Mouse (Mus musculus) erythroblast, adult 5-6 weeks (primary cell): ENCODE results near the gene Pgap3. TPM values are rescaled to one million over a fixed set of nuclear protein-coding genes. Genes with fewer than 3 reads are reported as not detected.
"Not testable (repeated sequence)": the region's sequence is repeated elsewhere in the genome, so short reads cannot be mapped to it uniquely, and the experiment has no call there.

ENCODE experiments used
- ATAC-seq: replicated peaks from 2 replicates; pipeline ENCODE4 v1.8.0; 2016; ENCODE audit warnings: moderate number of reproducible peaks, mild to moderate bottlenecking, moderate TSS enrichment, inconsistent platforms; ENCODE audit not compliant: poor library complexity, low FRiP score, severe bottlenecking
- total RNA-seq, 2 experiments: library from RNA; stranded (forward) in 1 of 2; stranded (reverse) in 1 of 2; fragments of 150-400 nt in 1 of 2; fragments of 200-764, 138-1000 nt in 1 of 2; gene quantifications; 2 replicates each; pipeline versions ENCODE4 v1.2.3 to v1.2.4; 2015 to 2017; ENCODE audit warnings: low replicate concordance in 2 of 2

Pgap3 gene
- total RNA-seq, 2 experiments from 2014 or later, result not detected

- ATAC-seq, result no peak
Measured at GRCm38 (mm10) chr11:98384721-98385637, 15.3 kb downstream of the Pgap3 start.

- no peak for ATAC-seq
Measured at GRCm38 (mm10) chr11:98384216-98384615, 16.1 kb downstream of the Pgap3 start.

- no peak for ATAC-seq
Measured at GRCm38 (mm10) chr11:98383261-98384030, 16.8 kb downstream of the Pgap3 start, which contains the start of gene Tcap. Gene Tcap (plus strand): TSS chr11:98383811.

- ATAC-seq, result not testable (repeated sequence)
Measured at GRCm38 (mm10) chr11:98382405-98382804, 17.9 kb downstream of the Pgap3 start.

GRCm38 (mm10) chr11:98381651-98382050 lies 18.6 kb downstream of the Pgap3 start:
- ATAC-seq, result no peak

GRCm38 (mm10) chr11:98380106-98380505 lies 20.2 kb downstream of the Pgap3 start:
- ATAC-seq, result no peak

- no peak for ATAC-seq
Measured at GRCm38 (mm10) chr11:98379379-98379778, 20.9 kb downstream of the Pgap3 start.

- ATAC-seq, result 0 out of 2 replicates have a peak, but pooled peaks have one; percentile 24
Measured at GRCm38 (mm10) chr11:98377787-98378186, 22.5 kb downstream of the Pgap3 start.

GRCm38 (mm10) chr11:98376756-98377155 lies 23.5 kb downstream of the Pgap3 start:
- ATAC-seq, result no peak

- no peak for ATAC-seq
Measured at GRCm38 (mm10) chr11:98374266-98374665, 26.0 kb downstream of the Pgap3 start.

GRCm38 (mm10) chr11:98373244-98373643 lies 27.0 kb downstream of the Pgap3 start:
- no peak for ATAC-seq

GRCm38 (mm10) chr11:98372406-98372805 lies 27.9 kb downstream of the Pgap3 start:
- ATAC-seq, result peak; percentile 59

- ATAC-seq, result 0 out of 2 replicates have a peak, but pooled peaks have one; percentile 12
Measured at GRCm38 (mm10) chr11:98371556-98372240, 28.6 kb downstream of the Pgap3 start.

- ATAC-seq, result no peak
Measured at GRCm38 (mm10) chr11:98370588-98370987, 29.7 kb downstream of the Pgap3 start.

GRCm38 (mm10) chr11:98369337-98369736 lies 31.0 kb downstream of the Pgap3 start:
- no peak for ATAC-seq

- no peak for ATAC-seq
Measured at GRCm38 (mm10) chr11:98367863-98368186, 32.5 kb downstream of the Pgap3 start.

GRCm38 (mm10) chr11:98367171-98367862 lies 33.0 kb downstream of the Pgap3 start:
- no peak for ATAC-seq

- ATAC-seq, result no peak
Measured at GRCm38 (mm10) chr11:98366290-98366689, 34.0 kb downstream of the Pgap3 start.

- ATAC-seq, result no peak
Measured at GRCm38 (mm10) chr11:98364410-98364809, 35.9 kb downstream of the Pgap3 start.

GRCm38 (mm10) chr11:98363817-98364216 lies 36.5 kb downstream of the Pgap3 start:
- no peak for ATAC-seq
